Mouse (Mus musculus): ENCODE data around the gene Prkag2. TPM values are rescaled to one million over a fixed set of nuclear protein-coding genes. Genes with fewer than 3 reads are reported as not detected.

Prkag2 gene
- polyA plus RNA-seq, 1 experiment from 2014 or later: 54.1 TPM

GRCm38 (mm10) chr5:25022904-25023303 lies 77.5 kb downstream of the Prkag2 start:
- Histone ChIP-seq H3K4me1 (ENCODE audit: control insufficient read depth, insufficient read depth, low read length) (no peaks in the 10 kb centered on the region), H3K27ac (ENCODE audit: low read length) (no peak overlapping the region), H3K9ac (ENCODE audit: low read depth, low read length) (no peak overlapping the region), H3K27me3 (replicated peaks; ENCODE audit: control insufficient read depth, insufficient read depth, low read length) (no peaks in the 10 kb centered on the region), H3K9me3 (ENCODE audit: control insufficient read depth, low read length) (no peaks in the 10 kb centered on the region), H3K4me2 (ENCODE audit: low read depth, low read length) (no peak overlapping the region), H3K4me3 (ENCODE audit: low read length) (no peak overlapping the region), H3K36me3 (ENCODE audit: control insufficient read depth, insufficient read depth, low read length) (no peaks in the 10 kb centered on the region; the same call in 1 of the 2 replicates)
- WGBS: 48% methylated on average over 4 of the region's 4 CpGs
- ATAC-seq: no peak

GRCm38 (mm10) chr5:25019221-25019620 lies 81.2 kb downstream of the Prkag2 start:
- Histone ChIP-seq H3K36me3 (ENCODE audit: control insufficient read depth, insufficient read depth, low read length) (no peaks in the 10 kb centered on the region; the same call in 1 of the 2 replicates), H3K4me1 (ENCODE audit: control insufficient read depth, insufficient read depth, low read length) (no peaks in the 10 kb centered on the region), H3K4me2 (ENCODE audit: low read depth, low read length) (no peak overlapping the region), H3K9me3 (ENCODE audit: control insufficient read depth, low read length) (no peaks in the 10 kb centered on the region), H3K4me3 (ENCODE audit: low read length) (no peak overlapping the region), H3K27ac (ENCODE audit: low read length) (no peak overlapping the region), H3K9ac (ENCODE audit: low read depth, low read length) (no peak overlapping the region), H3K27me3 (replicated peaks; ENCODE audit: control insufficient read depth, insufficient read depth, low read length) (no peaks in the 10 kb centered on the region)
- WGBS: 53% methylated on average over 6 of the region's 6 CpGs
- ATAC-seq: no peak

- Histone ChIP-seq H3K27me3 (replicated peaks; ENCODE audit: control insufficient read depth, insufficient read depth, low read length) (no peaks in the 10 kb centered on the region), H3K4me2 (ENCODE audit: low read depth, low read length) (no peak overlapping the region), H3K9ac (ENCODE audit: low read depth, low read length) (no peak overlapping the region), H3K9me3 (ENCODE audit: control insufficient read depth, low read length) (no peaks in the 10 kb centered on the region), H3K4me1 (ENCODE audit: control insufficient read depth, insufficient read depth, low read length) (peaks cover 21% of the 10 kb centered on the region), H3K4me3 (ENCODE audit: low read length) (no peak overlapping the region), H3K27ac (ENCODE audit: low read length) (peak overlapping the region; percentile 72), H3K36me3 (ENCODE audit: control insufficient read depth, insufficient read depth, low read length) (no peaks in the 10 kb centered on the region)
- 68% methylated on average over 4 of the region's 4 CpGs for WGBS
- ATAC-seq: peak; percentile 70
Observed at GRCm38 (mm10) chr5:25012134-25012533, 88.3 kb downstream of the Prkag2 start.

GRCm38 (mm10) chr5:25011019-25011485 lies 89.4 kb downstream of the Prkag2 start:
- 10% methylated on average over 8 of the region's 8 CpGs for WGBS

GRCm38 (mm10) chr5:25010438-25010892 lies 90.0 kb downstream of the Prkag2 start:
- H3K4me1 ChIP-seq (ENCODE audit: control insufficient read depth, insufficient read depth, low read length): peaks cover 37% of the 10 kb centered on the region
- no peaks in the 10 kb centered on the region for H3K36me3 ChIP-seq (ENCODE audit: control insufficient read depth, insufficient read depth, low read length)
- peak overlapping the region; percentile 34 for H3K27ac ChIP-seq (ENCODE audit: low read length)
- H3K9me3 ChIP-seq (ENCODE audit: control insufficient read depth, low read length): no peaks in the 10 kb centered on the region
- WGBS: 3% methylated on average over 9 of the region's 9 CpGs
- peak overlapping the region; percentile 47 for H3K9ac ChIP-seq (ENCODE audit: low read depth, low read length)
- no peak overlapping the region for H3K4me3 ChIP-seq (ENCODE audit: low read length)
- ATAC-seq: peak; percentile 49
- H3K4me2 ChIP-seq (ENCODE audit: low read depth, low read length): peak overlapping the region; percentile 36
- no peaks in the 10 kb centered on the region for H3K27me3 ChIP-seq (replicated peaks; ENCODE audit: control insufficient read depth, insufficient read depth, low read length)

More at GRCm38 (mm10) chr5:25011019-25011485, 89.4 kb downstream of the Prkag2 start:
- Histone ChIP-seq H3K27me3 (replicated peaks; ENCODE audit: control insufficient read depth, insufficient read depth, low read length) (no peaks in the 10 kb centered on the region), H3K36me3 (ENCODE audit: control insufficient read depth, insufficient read depth, low read length) (no peaks in the 10 kb centered on the region), H3K4me1 (ENCODE audit: control insufficient read depth, insufficient read depth, low read length) (peaks cover 31% of the 10 kb centered on the region), H3K27ac (ENCODE audit: low read length) (peak overlapping the region; percentile 34; the same call in 1 of the 2 replicates), H3K9me3 (ENCODE audit: control insufficient read depth, low read length) (no peaks in the 10 kb centered on the region), H3K9ac (ENCODE audit: low read depth, low read length) (peak overlapping the region; percentile 47; the same call in 1 of the 2 replicates), H3K4me3 (ENCODE audit: low read length) (no peak overlapping the region), H3K4me2 (ENCODE audit: low read depth, low read length) (peak overlapping the region; percentile 36; the same call in 1 of the 2 replicates)
- ATAC-seq: peak; percentile 46

GRCm38 (mm10) chr5:25009770-25010169 lies 90.7 kb downstream of the Prkag2 start:
- Histone ChIP-seq H3K36me3 (ENCODE audit: control insufficient read depth, insufficient read depth, low read length) (no peaks in the 10 kb centered on the region), H3K27me3 (replicated peaks; ENCODE audit: control insufficient read depth, insufficient read depth, low read length) (no peaks in the 10 kb centered on the region), H3K9me3 (ENCODE audit: control insufficient read depth, low read length) (no peaks in the 10 kb centered on the region), H3K9ac (ENCODE audit: low read depth, low read length) (no peak overlapping the region), H3K27ac (ENCODE audit: low read length) (no peak overlapping the region), H3K4me2 (ENCODE audit: low read depth, low read length) (no peak overlapping the region), H3K4me3 (ENCODE audit: low read length) (no peak overlapping the region), H3K4me1 (ENCODE audit: control insufficient read depth, insufficient read depth, low read length) (peaks cover 41% of the 10 kb centered on the region)
- no peak for ATAC-seq
- 67% methylated on average over 3 of the region's 3 CpGs for WGBS

GRCm38 (mm10) chr5:25008966-25009365 lies 91.5 kb downstream of the Prkag2 start:
- Histone ChIP-seq H3K4me3 (ENCODE audit: low read length) (no peak overlapping the region), H3K36me3 (ENCODE audit: control insufficient read depth, insufficient read depth, low read length) (no peaks in the 10 kb centered on the region), H3K9me3 (ENCODE audit: control insufficient read depth, low read length) (no peaks in the 10 kb centered on the region), H3K4me1 (ENCODE audit: control insufficient read depth, insufficient read depth, low read length) (peaks cover 41% of the 10 kb centered on the region), H3K4me2 (ENCODE audit: low read depth, low read length) (no peak overlapping the region), H3K9ac (ENCODE audit: low read depth, low read length) (no peak overlapping the region), H3K27ac (ENCODE audit: low read length) (no peak overlapping the region), H3K27me3 (replicated peaks; ENCODE audit: control insufficient read depth, insufficient read depth, low read length) (no peaks in the 10 kb centered on the region)
- 45% methylated on average over 3 of the region's 3 CpGs for WGBS
- ATAC-seq: no peak

GRCm38 (mm10) chr5:25006848-25007247 lies 93.6 kb downstream of the Prkag2 start:
- Histone ChIP-seq H3K4me1 (ENCODE audit: control insufficient read depth, insufficient read depth, low read length) (peaks cover 41% of the 10 kb centered on the region), H3K4me2 (ENCODE audit: low read depth, low read length) (no peak overlapping the region), H3K9ac (ENCODE audit: low read depth, low read length) (no peak overlapping the region), H3K27me3 (replicated peaks; ENCODE audit: control insufficient read depth, insufficient read depth, low read length) (no peaks in the 10 kb centered on the region), H3K27ac (ENCODE audit: low read length) (no peak overlapping the region), H3K9me3 (ENCODE audit: control insufficient read depth, low read length) (no peaks in the 10 kb centered on the region), H3K36me3 (ENCODE audit: control insufficient read depth, insufficient read depth, low read length) (no peaks in the 10 kb centered on the region), H3K4me3 (ENCODE audit: low read length) (no peak overlapping the region)
- ATAC-seq: peak; percentile 29
- 40% methylated on average over 8 of the region's 8 CpGs for WGBS

GRCm38 (mm10) chr5:25005532-25006129 lies 94.8 kb downstream of the Prkag2 start:
- no peaks in the 10 kb centered on the region for H3K36me3 ChIP-seq (ENCODE audit: control insufficient read depth, insufficient read depth, low read length)
- H3K27me3 ChIP-seq (replicated peaks; ENCODE audit: control insufficient read depth, insufficient read depth, low read length): no peaks in the 10 kb centered on the region
- WGBS: 14% methylated on average over 6 of the region's 6 CpGs
- peak; percentile 81 for ATAC-seq
- no peaks in the 10 kb centered on the region for H3K9me3 ChIP-seq (ENCODE audit: control insufficient read depth, low read length)
- H3K27ac ChIP-seq (ENCODE audit: low read length): peak overlapping the region; percentile 74
- H3K4me2 ChIP-seq (ENCODE audit: low read depth, low read length): no peak overlapping the region
- H3K4me3 ChIP-seq (ENCODE audit: low read length): no peak overlapping the region
- H3K9ac ChIP-seq (ENCODE audit: low read depth, low read length): no peak overlapping the region
- peaks cover 39% of the 10 kb centered on the region for H3K4me1 ChIP-seq (ENCODE audit: control insufficient read depth, insufficient read depth, low read length)

All from intestine, embryonic 16.5 days (tissue).